Comparison of ENCODE assay signal across 10 mouse cellular contexts in genomic region chr8:71498816-71499690, GRCm38 (mm10). TPM values are rescaled to one million over a fixed set of nuclear protein-coding genes. Genes with fewer than 3 reads are reported as not detected.
DNase-seq lines count a peak whose midpoint lies in the region; ATAC-seq and TF ChIP-seq lines count a peak whose summit lies in the region.
"Had no signal": no experiment of that assay in that cellular context is flagged by ENCODE, and none has a peak within 500 bp of the region (broad histone marks: within the 10 kb centered on the region; RNA-seq: fewer than 3 reads in every experiment).

No protein-coding gene starts in this region.

- no peaks in the 10 kb centered on the region for H3K9me3 ChIP-seq in kidney, embryonic 15.5 days (replicated peaks)
- no peaks in the 10 kb centered on the region for H3K9me3 ChIP-seq in lung, postnatal 0 days (ENCODE audit: low read length)
- no peaks in the 10 kb centered on the region for H3K9me3 ChIP-seq in forebrain, embryonic 16.5 days (ENCODE audit: control insufficient read depth, low read length)
- no peaks in the 10 kb centered on the region for H3K9me3 ChIP-seq in hindbrain, postnatal 0 days (ENCODE audit: low read length)

- 21% methylated on average over 15 of the region's 16 CpGs for WGBS in kidney, embryonic 15.5 days
- WGBS in lung, postnatal 0 days = 26% methylated on average over 13 of the region's 16 CpGs
- WGBS in forebrain, embryonic 16.5 days = 48% methylated on average over 15 of the region's 16 CpGs
- WGBS in hindbrain, postnatal 0 days = 40% methylated on average over 14 of the region's 16 CpGs

- H3K27me3 ChIP-seq in kidney, embryonic 15.5 days = no peaks in the 10 kb centered on the region
- H3K27me3 ChIP-seq in lung, postnatal 0 days (replicated peaks; ENCODE audit: insufficient read depth, low read length) = no peaks in the 10 kb centered on the region
- H3K27me3 ChIP-seq in forebrain, embryonic 16.5 days (replicated peaks; ENCODE audit: control insufficient read depth, insufficient read depth, low read length) = no peaks in the 10 kb centered on the region
- no peaks in the 10 kb centered on the region for H3K27me3 ChIP-seq in hindbrain, postnatal 0 days (ENCODE audit: insufficient read depth, low read length)
- H3K27me3 ChIP-seq: CH12.LX had no signal

- H3K4me2 ChIP-seq in kidney, embryonic 15.5 days = peak overlapping the region; percentile 9
- H3K4me2 ChIP-seq in lung, postnatal 0 days (replicated peaks; ENCODE audit: low read depth, low read length) = no peak overlapping the region
- no peak overlapping the region for H3K4me2 ChIP-seq in forebrain, embryonic 16.5 days (ENCODE audit: low read length)
- H3K4me2 ChIP-seq in hindbrain, postnatal 0 days (ENCODE audit: low read depth, low read length) = no peak overlapping the region

- peak; percentile 24; the same call in 1 of the 2 replicates for ATAC-seq in kidney, embryonic 15.5 days (replicated peaks; ENCODE audit: low FRiP score)
- ATAC-seq in lung, postnatal 0 days = peak; percentile 47
- ATAC-seq in forebrain, embryonic 16.5 days = no peak
- no peak for ATAC-seq in hindbrain, postnatal 0 days

- DNase-seq in gastrocnemius, postnatal 25 days = peak; percentile 8
- no peak for DNase-seq in gastrocnemius, adult 18-20 months (ENCODE audit: low spot score)
- DNase-seq in embryo, embryonic 9.5 days (ENCODE audit: extremely low spot score) = peak; percentile 68
- DNase-seq in lung, postnatal 0 days (ENCODE audit: low spot score) = peak; percentile 64
- DNase-seq in thymus, postnatal 0 days (ENCODE audit: low spot score) = no peak
- no peak for DNase-seq in hindbrain, postnatal 0 days (ENCODE audit: low spot score)

- no peak for TF ChIP-seq EP300 in lung, postnatal 0 days (IDR thresholded peaks at IDR 0.05)

- no peak overlapping the region for H3K9ac ChIP-seq in kidney, embryonic 15.5 days
- no peak overlapping the region for H3K9ac ChIP-seq in lung, postnatal 0 days (replicated peaks; ENCODE audit: low read depth)
- no peak overlapping the region for H3K9ac ChIP-seq in forebrain, embryonic 16.5 days (replicated peaks; ENCODE audit: low read depth, low read length)
- no peak overlapping the region for H3K9ac ChIP-seq in hindbrain, postnatal 0 days (replicated peaks; ENCODE audit: low read length)

- H3K36me3 ChIP-seq in kidney, embryonic 15.5 days = peaks cover 6% of the 10 kb centered on the region
- H3K36me3 ChIP-seq in lung, postnatal 0 days (ENCODE audit: insufficient read depth, low read length) = no peaks in the 10 kb centered on the region
- no peaks in the 10 kb centered on the region for H3K36me3 ChIP-seq in forebrain, embryonic 16.5 days (ENCODE audit: control insufficient read depth, insufficient read depth)
- 0 out of 2 replicates have a peak, but pooled peaks cover 1% of the 10 kb centered on the region for H3K36me3 ChIP-seq in hindbrain, postnatal 0 days (ENCODE audit: insufficient read depth, low read length)

- no peak overlapping the region for H3K4me3 ChIP-seq in kidney, embryonic 15.5 days (replicated peaks)
- no peak overlapping the region for H3K4me3 ChIP-seq in lung, postnatal 0 days (ENCODE audit: low read depth, low read length)
- H3K4me3 ChIP-seq in forebrain, embryonic 16.5 days (replicated peaks; ENCODE audit: low read length) = no peak overlapping the region
- no peak overlapping the region for H3K4me3 ChIP-seq in hindbrain, postnatal 0 days (ENCODE audit: low read length)

- H3K4me1 ChIP-seq in kidney, embryonic 15.5 days = peaks cover 59% of the 10 kb centered on the region
- H3K4me1 ChIP-seq in lung, postnatal 0 days (ENCODE audit: insufficient read depth, low read depth, low read length) = peaks cover 13% of the 10 kb centered on the region
- peaks cover 6% of the 10 kb centered on the region for H3K4me1 ChIP-seq in forebrain, embryonic 16.5 days (replicated peaks; ENCODE audit: control insufficient read depth, insufficient read depth, low read length)
- no peaks in the 10 kb centered on the region for H3K4me1 ChIP-seq in hindbrain, postnatal 0 days (ENCODE audit: insufficient read depth, low read length)

- H3K27ac ChIP-seq in kidney, embryonic 15.5 days = peak overlapping the region; percentile 90
- peak overlapping the region; percentile 65 for H3K27ac ChIP-seq in lung, postnatal 0 days (ENCODE audit: low read length)
- H3K27ac ChIP-seq in forebrain, embryonic 16.5 days (ENCODE audit: low read length) = no peak overlapping the region
- H3K27ac ChIP-seq in hindbrain, postnatal 0 days = no peak overlapping the region

- TF ChIP-seq CTCF in lung, postnatal 0 days (IDR thresholded peaks at IDR 0.05) = 0 out of 2 replicates have a peak, but pooled peaks have one; percentile 13
- no peak for TF ChIP-seq CTCF in hindbrain, postnatal 0 days (IDR thresholded peaks at IDR 0.05; ENCODE audit: low read depth)

RNA-seq across cellular contexts. Expression of gene Gtpbp3, which starts 11.2 kb away (rescaled TPM):
- total RNA-seq in gastrocnemius, postnatal 25 days (2021) = 10 to 100 TPM in 1 of 2 experiments, 1 to 10 TPM in 1; 9.6 to 11.5 TPM
- total RNA-seq in gastrocnemius, adult 18-20 months (2021) = 10 to 100 TPM; 10.0 to 10.5 TPM
- polyA plus RNA-seq in kidney, embryonic 15.5 days (2015; fragmentation: Nextera tagmentation; extraction: Ambion mirVana) = 21.3 and 22.9 TPM in 2 replicates
- 10.6 and 11.6 TPM in 2 replicates for polyA plus RNA-seq in lung, postnatal 0 days (2015; fragmentation: Nextera tagmentation; extraction: Ambion mirVana)
- polyA plus RNA-seq in thymus, postnatal 0 days (2015; fragmentation: Nextera tagmentation; extraction: Ambion mirVana) = 17.8 TPM in 2 replicates
- 12.1 and 12.6 TPM in 2 replicates for polyA plus RNA-seq in forebrain, embryonic 16.5 days (2015; fragmentation: Nextera tagmentation; extraction: Ambion mirVana)
- 36.1 and 58.5 TPM in 2 replicates for total RNA-seq in hindbrain, postnatal 0 days (2014; rRNA removed)
- 12.1 and 15.5 TPM in 2 replicates for polyA plus RNA-seq in hindbrain, postnatal 0 days (2015; fragmentation: Nextera tagmentation; extraction: Ambion mirVana)

RNA-seq across cellular contexts. Expression of gene Plvap, which starts 12.5 kb away (rescaled TPM):
- total RNA-seq in gastrocnemius, postnatal 25 days (2021) = 10 to 100 TPM in 1 of 2 experiments, 1 to 10 TPM in 1; 8.4 to 22.5 TPM
- total RNA-seq in gastrocnemius, adult 18-20 months (2021) = 10 to 100 TPM; 11.1 to 12.0 TPM
- polyA plus RNA-seq in kidney, embryonic 15.5 days (2015; fragmentation: Nextera tagmentation; extraction: Ambion mirVana) = 136 and 143 TPM in 2 replicates
- 246 and 265 TPM in 2 replicates for polyA plus RNA-seq in lung, postnatal 0 days (2015; fragmentation: Nextera tagmentation; extraction: Ambion mirVana)
- 27.5 and 31.6 TPM in 2 replicates for polyA plus RNA-seq in thymus, postnatal 0 days (2015; fragmentation: Nextera tagmentation; extraction: Ambion mirVana)
- 3.5 and 4.4 TPM in 2 replicates for polyA plus RNA-seq in forebrain, embryonic 16.5 days (2015; fragmentation: Nextera tagmentation; extraction: Ambion mirVana)
- total RNA-seq in hindbrain, postnatal 0 days (2014; rRNA removed) = 8.0 and 8.3 TPM in 2 replicates
- polyA plus RNA-seq in hindbrain, postnatal 0 days (2015; fragmentation: Nextera tagmentation; extraction: Ambion mirVana) = 10.2 and 15.3 TPM in 2 replicates

RNA-seq across cellular contexts. Expression of gene Ano8, which starts 13.3 kb away (rescaled TPM):
- total RNA-seq in gastrocnemius, postnatal 25 days (2021) = 10 to 100 TPM; 17.1 to 18.4 TPM
- total RNA-seq in gastrocnemius, adult 18-20 months (2021) = 10 to 100 TPM; 14.6 to 16.0 TPM
- polyA plus RNA-seq in kidney, embryonic 15.5 days (2015; fragmentation: Nextera tagmentation; extraction: Ambion mirVana) = 1.4 and 2.0 TPM in 2 replicates
- 1.1 and 1.2 TPM in 2 replicates for polyA plus RNA-seq in lung, postnatal 0 days (2015; fragmentation: Nextera tagmentation; extraction: Ambion mirVana)
- 0.68 and 1.4 TPM in 2 replicates for polyA plus RNA-seq in thymus, postnatal 0 days (2015; fragmentation: Nextera tagmentation; extraction: Ambion mirVana)
- 4.1 and 4.4 TPM in 2 replicates for polyA plus RNA-seq in forebrain, embryonic 16.5 days (2015; fragmentation: Nextera tagmentation; extraction: Ambion mirVana)
- 78.6 and 80.5 TPM in 2 replicates for total RNA-seq in hindbrain, postnatal 0 days (2014; rRNA removed)
- polyA plus RNA-seq in hindbrain, postnatal 0 days (2015; fragmentation: Nextera tagmentation; extraction: Ambion mirVana) = 4.7 and 5.3 TPM in 2 replicates

RNA-seq across cellular contexts. Expression of gene Ccdc194, which starts 26.5 kb away (rescaled TPM):
- total RNA-seq in gastrocnemius, postnatal 25 days (2021) = not detected
- not detected for total RNA-seq in gastrocnemius, adult 18-20 months (2021)
- polyA plus RNA-seq in kidney, embryonic 15.5 days (2015; fragmentation: Nextera tagmentation; extraction: Ambion mirVana) = 0.52 and 1.2 TPM in 2 replicates
- polyA plus RNA-seq in lung, postnatal 0 days (2015; fragmentation: Nextera tagmentation; extraction: Ambion mirVana) = 0.07 and 0.08 TPM in 2 replicates
- 0.08 and 0.15 TPM in 2 replicates for polyA plus RNA-seq in thymus, postnatal 0 days (2015; fragmentation: Nextera tagmentation; extraction: Ambion mirVana)
- polyA plus RNA-seq in forebrain, embryonic 16.5 days (2015; fragmentation: Nextera tagmentation; extraction: Ambion mirVana) = 0.26 TPM in 1 of 2 replicates, not detected in the other
- total RNA-seq in hindbrain, postnatal 0 days (2014; rRNA removed) = 0.58 TPM in 1 of 2 replicates, not detected in the other
- 0.13 and 0.34 TPM in 2 replicates for polyA plus RNA-seq in hindbrain, postnatal 0 days (2015; fragmentation: Nextera tagmentation; extraction: Ambion mirVana)
- total RNA-seq: CH12.LX; layer of hippocampus, postnatal 14 days had no signal

RNA-seq across cellular contexts. Expression of gene Dda1, which starts 30.1 kb away (rescaled TPM):
- total RNA-seq in gastrocnemius, postnatal 25 days (2021) = 10 to 100 TPM; 23.9 to 24.9 TPM
- total RNA-seq in gastrocnemius, adult 18-20 months (2021) = 10 to 100 TPM; 28.4 to 31.7 TPM
- polyA plus RNA-seq in kidney, embryonic 15.5 days (2015; fragmentation: Nextera tagmentation; extraction: Ambion mirVana) = 98.1 and 106 TPM in 2 replicates
- polyA plus RNA-seq in lung, postnatal 0 days (2015; fragmentation: Nextera tagmentation; extraction: Ambion mirVana) = 73.7 and 78.6 TPM in 2 replicates
- polyA plus RNA-seq in thymus, postnatal 0 days (2015; fragmentation: Nextera tagmentation; extraction: Ambion mirVana) = 154 and 157 TPM in 2 replicates
- polyA plus RNA-seq in forebrain, embryonic 16.5 days (2015; fragmentation: Nextera tagmentation; extraction: Ambion mirVana) = 218 and 236 TPM in 2 replicates
- 191 and 195 TPM in 2 replicates for total RNA-seq in hindbrain, postnatal 0 days (2014; rRNA removed)
- 241 and 246 TPM in 2 replicates for polyA plus RNA-seq in hindbrain, postnatal 0 days (2015; fragmentation: Nextera tagmentation; extraction: Ambion mirVana)

Comparison
In these comparisons a context has a peak if more than half of its experiments do, and no peak if none do; other contexts are left out.
1. DNase-seq: peak in gastrocnemius, postnatal 25 days (single experiment), embryo, embryonic 9.5 days (single experiment) and lung, postnatal 0 days (single experiment); none in gastrocnemius, adult 18-20 months (single experiment), thymus, postnatal 0 days (single experiment) and hindbrain, postnatal 0 days (single experiment).
2. ATAC-seq: peak in kidney, embryonic 15.5 days (single experiment) and lung, postnatal 0 days (single experiment); none in forebrain, embryonic 16.5 days (single experiment) and hindbrain, postnatal 0 days (single experiment).
3. H3K27ac ChIP-seq: peak in kidney, embryonic 15.5 days (single experiment) and lung, postnatal 0 days (single experiment); none in forebrain, embryonic 16.5 days (single experiment) and hindbrain, postnatal 0 days (single experiment).